Mouse (Mus musculus): ENCODE data around the gene Ptpn13. TPM values are rescaled to one million over a fixed set of nuclear protein-coding genes. Genes with fewer than 3 reads are reported as not detected.
A peak's percentile ranks its signal among the peaks of the same experiment; 100 is the strongest.

Ptpn13 gene
- total and polyA plus RNA-seq, 3 experiments = 15.1 to 43.6 (median 15.5) TPM

DNA sequence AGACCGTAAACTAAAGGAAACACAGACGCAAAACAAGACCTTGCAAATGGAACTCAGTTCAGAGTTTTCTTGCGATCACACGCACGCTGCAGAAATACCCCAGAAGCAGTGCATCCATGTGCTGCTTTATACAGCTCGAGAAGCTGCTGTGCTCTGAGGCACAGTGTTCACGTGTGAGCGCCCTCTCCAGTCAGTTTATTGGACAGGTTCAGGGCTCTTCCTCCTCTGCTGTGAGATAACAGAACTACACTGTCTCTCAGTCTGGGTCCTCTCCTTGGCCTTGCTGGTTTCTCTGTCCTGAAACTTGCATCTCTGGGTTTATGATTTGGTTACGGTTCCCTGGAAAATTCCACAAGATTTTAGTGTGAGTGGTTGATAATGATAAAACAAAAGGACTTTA, 88.2 kb downstream of the Ptpn13 start (continued):
- TF ChIP-seq MAFK (IDR thresholded peaks at IDR 0.05; ENCODE audit: borderline replicate concordance, low read depth, low read length) (no peak), JUND (IDR thresholded peaks at IDR 0.05; ENCODE audit: low read depth, low read length) (no peak), KAT2A (conservative IDR thresholded peaks at IDR 0.05; ENCODE audit: low read depth, low read length) (no peak), RAD21 (IDR thresholded peaks at IDR 0.05; ENCODE audit: low read depth, low read length) (peak; percentile 36), CTCF (IDR thresholded peaks at IDR 0.05 in 2 of 3, conservative IDR thresholded peaks at IDR 0.05 in 1 of 3; ENCODE audit: control insufficient read depth in 1 of 3, insufficient read depth in 1 of 3, low read depth in 2 of 3, low read length in 3 of 3, poor library complexity in 1 of 3, severe bottlenecking in 1 of 3) (peak; percentile 16 to 69 (median 41); a peak in 5 of 6 replicates), SMC3 (IDR thresholded peaks at IDR 0.05; ENCODE audit: low read depth, low read length) (peak; percentile 56), CHD2 (IDR thresholded peaks at IDR 0.05; ENCODE audit: low read length) (no peak), CHD1 (IDR thresholded peaks at IDR 0.05; ENCODE audit: low read depth, low read length) (no peak), EP300 (IDR thresholded peaks at IDR 0.05; ENCODE audit: low read depth in 1 of 2, low read length in 2 of 2) (no peak), GABPA (IDR thresholded peaks at IDR 0.05; ENCODE audit: low read depth, low read length) (no peak), ZMIZ1 (IDR thresholded peaks at IDR 0.05; ENCODE audit: low read depth, low read length) (no peak), USF2 (IDR thresholded peaks at IDR 0.05; ENCODE audit: borderline replicate concordance in 1 of 2, insufficient read depth in 1 of 2, low read depth in 1 of 2, low read length in 2 of 2) (no peak), MAX (IDR thresholded peaks at IDR 0.05; ENCODE audit: low read length) (peak; percentile 58; the same call in 1 of the 2 replicates)

DNA sequence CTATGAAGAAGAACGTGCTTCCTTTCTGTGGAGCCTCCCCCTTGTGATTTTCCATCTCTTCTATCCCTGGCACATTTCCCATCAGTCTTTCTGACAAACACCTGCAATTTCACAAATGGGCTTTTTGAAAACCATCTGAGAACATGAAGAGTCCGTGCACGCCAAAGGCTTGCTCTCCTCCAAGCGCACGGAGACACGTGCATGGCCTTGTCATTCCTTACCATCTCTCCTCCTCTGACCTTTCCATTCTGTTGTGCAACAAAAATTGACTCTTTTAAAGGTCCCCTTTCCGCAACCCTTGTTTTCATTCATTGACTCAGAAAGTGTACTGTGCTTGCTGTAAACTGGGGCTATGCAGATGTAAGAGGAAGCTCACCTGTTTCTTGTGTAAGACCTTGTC, 89.4 kb downstream of the Ptpn13 start:
- Histone ChIP-seq H3K27me3 (ENCODE audit: control insufficient read depth in 1 of 2, insufficient read depth in 2 of 2, low read length in 2 of 2) (no peaks in the 10 kb centered on the region), H3K36me3 (ENCODE audit: control insufficient read depth in 1 of 2, insufficient read depth in 2 of 2, low read length in 2 of 2) (peaks cover 0 to 20% of the 10 kb centered on the region in 2 experiments; a peak in 3 of 4 replicates), H3K4me3 (ENCODE audit: control insufficient read depth in 1 of 2, insufficient read depth in 1 of 2, low read depth in 2 of 2, low read length in 2 of 2) (no peak overlapping the region), H3K9ac (ENCODE audit: control insufficient read depth, low read depth, low read length, poor library complexity, severe bottlenecking) (no peak overlapping the region), H3K27ac (ENCODE audit: control insufficient read depth, low read depth, low read length) (no peak overlapping the region), H3K9me3 (replicated peaks; ENCODE audit: insufficient read depth, low read length) (no peaks in the 10 kb centered on the region), H3K4me1 (ENCODE audit: control insufficient read depth in 1 of 2, insufficient read depth in 2 of 2, low read length in 2 of 2) (peaks cover 16 to 23% of the 10 kb centered on the region in 2 experiments), H3K79me2 (ENCODE audit: control insufficient read depth, insufficient read depth, low read length, poor library complexity) (0 out of 2 replicates have a peak, but pooled peaks cover 1% of the 10 kb centered on the region)
- TF ChIP-seq ZC3H11A (IDR thresholded peaks at IDR 0.05; ENCODE audit: low read depth, low read length) (no peak), RAD21 (IDR thresholded peaks at IDR 0.05; ENCODE audit: low read depth, low read length) (no peak), USF1 (IDR thresholded peaks at IDR 0.05; ENCODE audit: low read depth, low read length) (no peak), POLR2AphosphoS5 (IDR thresholded peaks at IDR 0.05; ENCODE audit: borderline replicate concordance, low read depth, low read length) (no peak), ELF1 (IDR thresholded peaks at IDR 0.05; ENCODE audit: low read depth, low read length) (no peak), EP300 (IDR thresholded peaks at IDR 0.05; ENCODE audit: low read depth in 1 of 2, low read length in 2 of 2) (no peak), NELFE (IDR thresholded peaks at IDR 0.05; ENCODE audit: low read depth, low read length) (no peak), USF2 (IDR thresholded peaks at IDR 0.05; ENCODE audit: borderline replicate concordance in 1 of 2, insufficient read depth in 1 of 2, low read depth in 1 of 2, low read length in 2 of 2) (no peak), TAL1 (IDR thresholded peaks at IDR 0.05; ENCODE audit: low read length) (no peak), SMC3 (IDR thresholded peaks at IDR 0.05; ENCODE audit: low read depth, low read length) (no peak)
- no peak for DNase-seq (ENCODE audit: low read depth, low spot score)

Measured in MEL (cell line).